Mouse (Mus musculus): ENCODE measurements around the gene Slc25a33. TPM values are rescaled to one million over a fixed set of nuclear protein-coding genes. Genes with fewer than 3 reads are reported as not detected.
A peak's percentile ranks its signal among the peaks of the same experiment; 100 is the strongest.

Gene Slc25a33
- polyA plus RNA-seq, 1 experiment from 2014 or later: 8.4 TPM

- Histone ChIP-seq H3K9ac (ENCODE audit: low read depth, low read length) (no peak overlapping the region), H3K4me1 (replicated peaks; ENCODE audit: control insufficient read depth, insufficient read depth, low read length) (0 out of 2 replicates have a peak, but pooled peaks cover 2% of the 10 kb centered on the region), H3K4me2 (replicated peaks; ENCODE audit: low read depth) (no peak overlapping the region), H3K27me3 (replicated peaks; ENCODE audit: control insufficient read depth, insufficient read depth, low read length) (no peaks in the 10 kb centered on the region), H3K27ac (ENCODE audit: low read depth, low read length) (no peak overlapping the region), H3K36me3 (ENCODE audit: control insufficient read depth, insufficient read depth) (peaks cover 4% of the 10 kb centered on the region; the same call in 1 of the 2 replicates), H3K9me3 (ENCODE audit: control insufficient read depth) (no peaks in the 10 kb centered on the region), H3K4me3 (ENCODE audit: low read depth, low read length) (no peak overlapping the region)
- WGBS: 94% methylated on average over 14 of the region's 14 CpGs
- TF ChIP-seq CTCF (IDR thresholded peaks at IDR 0.05; ENCODE audit: low read depth): no peak
- no peak for ATAC-seq
Observed at GRCm38 (mm10) chr4:149742011-149742530, 32.0 kb downstream of the Slc25a33 start.

DNA sequence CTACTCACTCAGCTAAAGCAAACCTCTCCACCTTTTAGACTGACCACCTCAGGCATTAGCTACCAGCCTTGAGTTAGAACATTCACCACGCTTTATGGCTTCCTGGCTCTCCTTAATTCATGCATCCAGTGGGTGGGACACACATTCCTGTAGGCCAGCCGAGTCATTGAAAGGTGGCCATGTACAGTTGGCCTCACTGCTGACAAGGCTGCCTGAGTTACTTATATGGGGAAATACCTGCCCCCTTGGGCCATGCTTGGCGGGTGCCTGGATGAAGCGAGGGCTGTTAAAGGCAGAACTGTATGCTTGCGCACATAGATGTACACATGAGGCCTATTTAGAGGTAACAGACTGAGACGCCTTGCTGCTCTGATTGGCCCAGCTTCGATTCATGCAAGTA is 33.8 kb downstream of the Slc25a33 start:
- no peak overlapping the region for H3K27ac ChIP-seq (ENCODE audit: low read depth, low read length)
- WGBS: 82% methylated on average over 7 of the region's 7 CpGs
- H3K4me1 ChIP-seq (replicated peaks; ENCODE audit: control insufficient read depth, insufficient read depth, low read length): 0 out of 2 replicates have a peak, but pooled peaks cover 8% of the 10 kb centered on the region
- no peak for ATAC-seq
- no peaks in the 10 kb centered on the region for H3K9me3 ChIP-seq (ENCODE audit: control insufficient read depth)
- no peak for TF ChIP-seq CTCF (IDR thresholded peaks at IDR 0.05; ENCODE audit: low read depth)
- H3K27me3 ChIP-seq (replicated peaks; ENCODE audit: control insufficient read depth, insufficient read depth, low read length): no peaks in the 10 kb centered on the region
- no peak overlapping the region for H3K4me2 ChIP-seq (replicated peaks; ENCODE audit: low read depth)
- H3K4me3 ChIP-seq (ENCODE audit: low read depth, low read length): no peak overlapping the region
- peaks cover 4% of the 10 kb centered on the region; the same call in 1 of the 2 replicates for H3K36me3 ChIP-seq (ENCODE audit: control insufficient read depth, insufficient read depth)
- H3K9ac ChIP-seq (ENCODE audit: low read depth, low read length): no peak overlapping the region

DNA sequence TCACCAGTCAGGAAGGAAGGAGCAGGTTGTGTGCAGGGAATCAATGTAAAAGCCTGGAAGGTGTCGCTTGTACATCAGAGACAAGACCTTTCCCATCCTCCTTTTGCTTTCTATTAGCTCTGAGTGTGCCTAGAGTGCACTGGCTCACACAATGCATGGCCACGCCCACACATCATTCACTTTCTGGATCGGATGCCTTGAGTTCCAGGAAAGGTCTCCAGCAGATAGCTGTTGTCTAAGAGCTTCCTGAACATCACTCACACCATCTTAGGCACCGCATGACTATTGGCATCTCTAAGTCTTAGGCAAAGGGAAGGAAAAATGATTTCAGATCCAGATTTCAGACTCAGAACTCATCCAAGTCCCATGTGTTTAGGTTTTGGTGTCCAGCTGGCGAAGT is 34.6 kb downstream of the Slc25a33 start:
- Histone ChIP-seq H3K9ac (ENCODE audit: low read depth, low read length) (no peak overlapping the region), H3K36me3 (ENCODE audit: control insufficient read depth, insufficient read depth) (peaks cover 4% of the 10 kb centered on the region; the same call in 1 of the 2 replicates), H3K9me3 (ENCODE audit: control insufficient read depth) (no peaks in the 10 kb centered on the region), H3K27ac (ENCODE audit: low read depth, low read length) (no peak overlapping the region), H3K27me3 (replicated peaks; ENCODE audit: control insufficient read depth, insufficient read depth, low read length) (no peaks in the 10 kb centered on the region), H3K4me2 (replicated peaks; ENCODE audit: low read depth) (no peak overlapping the region), H3K4me1 (replicated peaks; ENCODE audit: control insufficient read depth, insufficient read depth, low read length) (0 out of 2 replicates have a peak, but pooled peaks cover 8% of the 10 kb centered on the region), H3K4me3 (ENCODE audit: low read depth, low read length) (no peak overlapping the region)
- 78% methylated on average over 5 of the region's 5 CpGs for WGBS
- ATAC-seq: no peak
- no peak for TF ChIP-seq CTCF (IDR thresholded peaks at IDR 0.05; ENCODE audit: low read depth)

GRCm38 (mm10) chr4:149737383-149738324 is 36.4 kb downstream of the Slc25a33 start, which contains the start of gene Tmem201:
Gene Tmem201, minus strand, starts transcription at chr4:149738044.
- under 1% methylated on average over 77 of the region's 97 CpGs for WGBS
- peak within 1 kb of the TSS; percentile 88 for H3K4me2 ChIP-seq (replicated peaks; ENCODE audit: low read depth)
- no peaks in the 10 kb centered on the region for H3K9me3 ChIP-seq (ENCODE audit: control insufficient read depth)
- peaks cover 4% of the 10 kb centered on the region; the same call in 1 of the 2 replicates for H3K36me3 ChIP-seq (ENCODE audit: control insufficient read depth, insufficient read depth)
- 0 out of 2 replicates have a peak, but pooled peaks cover 8% of the 10 kb centered on the region for H3K4me1 ChIP-seq (replicated peaks; ENCODE audit: control insufficient read depth, insufficient read depth, low read length)
- peak within 1 kb of the TSS; percentile 70 for H3K9ac ChIP-seq (ENCODE audit: low read depth, low read length)
- H3K27me3 ChIP-seq (replicated peaks; ENCODE audit: control insufficient read depth, insufficient read depth, low read length): no peaks in the 10 kb centered on the region
- ATAC-seq: peak; percentile 95
- peak; percentile 98 for TF ChIP-seq CTCF (IDR thresholded peaks at IDR 0.05; ENCODE audit: low read depth)
- peak within 1 kb of the TSS; percentile 69 for H3K4me3 ChIP-seq (ENCODE audit: low read depth, low read length)
- peak within 1 kb of the TSS; percentile 54 for H3K27ac ChIP-seq (ENCODE audit: low read depth, low read length)

DNA sequence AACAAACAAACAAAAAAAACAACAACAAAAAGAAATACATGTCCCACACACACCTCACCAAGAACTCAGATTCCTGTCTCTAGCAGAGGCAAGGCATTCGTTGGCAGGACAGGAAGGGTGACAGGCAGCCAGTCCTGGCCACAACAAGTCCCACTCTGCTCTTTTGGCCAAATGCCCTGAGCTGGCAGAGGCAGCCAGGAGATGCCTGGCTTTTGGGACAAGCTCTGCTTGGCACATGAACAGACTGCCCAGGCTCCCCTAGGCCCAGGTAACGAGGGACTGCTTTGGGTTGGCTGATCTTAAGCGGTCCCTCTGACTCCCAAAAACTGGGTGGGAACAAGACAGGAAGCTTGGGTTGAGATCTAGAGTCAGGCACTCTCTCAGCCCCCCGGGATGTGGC is 37.5 kb downstream of the Slc25a33 start:
- ATAC-seq: no peak
- 36% methylated on average over 4 of the region's 4 CpGs for WGBS
- H3K4me1 ChIP-seq (replicated peaks; ENCODE audit: control insufficient read depth, insufficient read depth, low read length): peaks cover 8% of the 10 kb centered on the region; the same call in 1 of the 2 replicates
- peak overlapping the region; percentile 70; the same call in 1 of the 2 replicates for H3K9ac ChIP-seq (ENCODE audit: low read depth, low read length)
- peak overlapping the region; percentile 88 for H3K4me2 ChIP-seq (replicated peaks; ENCODE audit: low read depth)
- TF ChIP-seq CTCF (IDR thresholded peaks at IDR 0.05; ENCODE audit: low read depth): no peak
- no peak overlapping the region for H3K27ac ChIP-seq (ENCODE audit: low read depth, low read length)
- H3K27me3 ChIP-seq (replicated peaks; ENCODE audit: control insufficient read depth, insufficient read depth, low read length): no peaks in the 10 kb centered on the region
- no peaks in the 10 kb centered on the region for H3K9me3 ChIP-seq (ENCODE audit: control insufficient read depth)
- H3K36me3 ChIP-seq (ENCODE audit: control insufficient read depth, insufficient read depth): peaks cover 6% of the 10 kb centered on the region; the same call in 1 of the 2 replicates
- H3K4me3 ChIP-seq (ENCODE audit: low read depth, low read length): peak overlapping the region; percentile 69

DNA sequence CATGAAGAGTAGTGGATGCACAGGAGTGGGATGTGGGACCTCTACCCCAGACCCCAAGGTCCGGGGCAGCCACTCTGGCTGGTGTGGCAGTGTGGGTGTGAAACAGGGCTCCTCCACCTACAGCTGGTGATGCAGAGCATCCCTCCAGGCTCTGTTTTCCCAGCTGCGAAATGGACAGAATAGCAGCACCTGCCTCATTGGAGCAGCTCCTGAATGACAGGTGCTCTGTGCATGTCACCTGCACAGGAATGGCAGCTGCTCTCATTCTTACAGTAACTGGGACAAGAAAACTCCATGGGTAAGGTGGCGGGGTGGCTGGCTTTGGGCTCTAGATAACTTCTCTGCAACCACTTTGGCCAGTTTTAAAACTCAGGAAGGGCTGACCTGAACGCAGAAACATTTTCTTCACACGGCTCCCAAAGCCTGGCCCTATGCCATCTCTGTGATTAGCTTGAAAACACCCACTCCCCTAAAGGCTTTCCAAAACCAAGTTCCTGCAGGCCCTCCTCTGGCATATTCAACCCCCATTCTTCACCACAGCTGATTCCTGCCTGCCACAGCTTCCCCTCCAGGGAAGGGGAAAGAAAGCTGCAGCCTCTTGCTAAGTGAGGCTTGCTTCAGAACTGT is 38.3 kb downstream of the Slc25a33 start:
- 76% methylated on average over 5 of the region's 5 CpGs for WGBS

More for the DNA sequence above, 38.3 kb downstream of the Slc25a33 start:
- Histone ChIP-seq H3K4me2 (replicated peaks; ENCODE audit: low read depth) (no peak overlapping the region), H3K4me3 (ENCODE audit: low read depth, low read length) (no peak overlapping the region), H3K9ac (ENCODE audit: low read depth, low read length) (no peak overlapping the region), H3K36me3 (ENCODE audit: control insufficient read depth, insufficient read depth) (peaks cover 8% of the 10 kb centered on the region; the same call in 1 of the 2 replicates), H3K27me3 (replicated peaks; ENCODE audit: control insufficient read depth, insufficient read depth, low read length) (no peaks in the 10 kb centered on the region), H3K9me3 (ENCODE audit: control insufficient read depth) (no peaks in the 10 kb centered on the region), H3K4me1 (replicated peaks; ENCODE audit: control insufficient read depth, insufficient read depth, low read length) (peaks cover 8% of the 10 kb centered on the region; the same call in 1 of the 2 replicates), H3K27ac (ENCODE audit: low read depth, low read length) (no peak overlapping the region)
- TF ChIP-seq CTCF (IDR thresholded peaks at IDR 0.05; ENCODE audit: low read depth): no peak
- no peak for ATAC-seq
